Mouse (Mus musculus) liver, adult (tissue): ENCODE measurements around the gene Hjurp.

Experiments
- GATA4 ChIP-seq: IDR thresholded peaks from 2 replicates; pipeline ENCODE4 v1.6.1; 2014; ENCODE audit warnings: mild to moderate bottlenecking, low read length; ENCODE audit not compliant: insufficient replicate concordance

Gene Hjurp

GRCm38 (mm10) chr1:88276524-88277097, 822 bp downstream of the Hjurp start:
- TF ChIP-seq GATA4: no peak

- TF ChIP-seq GATA4: no peak
Observed at GRCm38 (mm10) chr1:88275698-88276523, 1.5 kb downstream of the Hjurp start.

GRCm38 (mm10) chr1:88275078-88275680, 2.3 kb downstream of the Hjurp start:
- no peak for TF ChIP-seq GATA4

- no peak for TF ChIP-seq GATA4
Observed at GRCm38 (mm10) chr1:88274371-88275077, 2.9 kb downstream of the Hjurp start.

GRCm38 (mm10) chr1:88273832-88274231, 3.6 kb downstream of the Hjurp start:
- TF ChIP-seq GATA4: no peak

- no peak for TF ChIP-seq GATA4
Observed at GRCm38 (mm10) chr1:88273326-88273725, 4.1 kb downstream of the Hjurp start.

- TF ChIP-seq GATA4: no peak
Observed at GRCm38 (mm10) chr1:88272851-88273250, 4.6 kb downstream of the Hjurp start.

GRCm38 (mm10) chr1:88269539-88270309, 7.7 kb downstream of the Hjurp start:
- no peak for TF ChIP-seq GATA4

- TF ChIP-seq GATA4: no peak; the same call in 1 of the 2 replicates
Observed at GRCm38 (mm10) chr1:88268070-88268469, 9.4 kb downstream of the Hjurp start.

- no peak for TF ChIP-seq GATA4
Observed at GRCm38 (mm10) chr1:88267489-88267888, 9.9 kb downstream of the Hjurp start.

- TF ChIP-seq GATA4: no peak
Observed at GRCm38 (mm10) chr1:88266123-88266522, 11.3 kb downstream of the Hjurp start.

GRCm38 (mm10) chr1:88264869-88265240, 12.6 kb downstream of the Hjurp start:
- no peak for TF ChIP-seq GATA4

GRCm38 (mm10) chr1:88264237-88264868, 13.1 kb downstream of the Hjurp start:
- no peak for TF ChIP-seq GATA4

- no peak for TF ChIP-seq GATA4
Observed at GRCm38 (mm10) chr1:88263778-88264177, 13.7 kb downstream of the Hjurp start.

GRCm38 (mm10) chr1:88262961-88263360, 14.5 kb downstream of the Hjurp start:
- no peak for TF ChIP-seq GATA4

GRCm38 (mm10) chr1:88262255-88262654, 15.2 kb downstream of the Hjurp start:
- TF ChIP-seq GATA4: no peak
